Mouse (Mus musculus) intestine, embryonic 15.5 days (tissue): ENCODE measurements at regions not wholly inside any gene's neighbourhood (a gene's known extent, or its start where the extent isn't known, plus 50 kb on each side); places are given as distances from the start of the nearest gene placed in this dataset.

Experiments
- ATAC-seq: fragments of 200-750 bp; cut with Nextera tagmentation; 2 replicates; pipeline ENCODE4 v1.8.0; 2017; ENCODE audit warnings: moderate TSS enrichment, moderate library complexity
- H3K27ac ChIP-seq: fragments of 300-500 bp; sonication (generic); 2 replicates; pipeline ENCODE4 v1.5.1; 2015; ENCODE audit warnings: mild to moderate bottlenecking, inconsistent platforms
- H3K27me3 ChIP-seq: fragments of 300-500 bp; sonication (generic); replicated peaks from 2 replicates; pipeline ENCODE4 v1.6.1; 2015; ENCODE audit warnings: inconsistent platforms
- H3K36me3 ChIP-seq: fragments of 300-500 bp; sonication (generic); 2 replicates; pipeline ENCODE4 v1.6.1; 2015; ENCODE audit warnings: inconsistent platforms
- H3K4me1 ChIP-seq: fragments of 300-500 bp; sonication (generic); replicated peaks from 2 replicates; pipeline ENCODE4 v1.6.1; 2015; ENCODE audit warnings: inconsistent platforms
- H3K4me2 ChIP-seq: fragments of 300-500 bp; sonication (generic); replicated peaks from 2 replicates; pipeline ENCODE4 v1.6.1; 2015; ENCODE audit warnings: mild to moderate bottlenecking, inconsistent platforms
- H3K4me3 ChIP-seq: fragments of 300-500 bp; sonication (generic); replicated peaks from 2 replicates; pipeline ENCODE4 v1.5.1; 2015; ENCODE audit warnings: inconsistent platforms
- H3K9ac ChIP-seq: fragments of 300-500 bp; sonication (generic); 2 replicates; pipeline ENCODE4 v1.6.1; 2015; ENCODE audit warnings: inconsistent platforms
- H3K9me3 ChIP-seq: fragments of 300-500 bp; sonication (generic); 2 replicates; pipeline ENCODE4 v1.6.1; 2016; ENCODE audit warnings: inconsistent platforms
- WGBS: fragments of 180-500 bp; shearing (Covaris S2); methylation state at CpG from one replicate; pipeline ENCODE4 v1.1.7; 2015; 5-methylcytosine and 5-hydroxymethylcytosine counted together

GRCm38 (mm10) chr10:118765051-118765450, 105.0 kb downstream of the Dyrk2 start:
- no peak overlapping the region for H3K27ac ChIP-seq
- ATAC-seq, result no peak
- no peaks in the 10 kb centered on the region for H3K9me3 ChIP-seq
- no peak overlapping the region for H3K4me2 ChIP-seq
- peaks cover 15% of the 10 kb centered on the region for H3K4me1 ChIP-seq
- 75% methylated on average over 9 of the region's 9 CpGs for WGBS
- no peaks in the 10 kb centered on the region for H3K27me3 ChIP-seq
- H3K4me3 ChIP-seq, result no peak overlapping the region
- no peaks in the 10 kb centered on the region for H3K36me3 ChIP-seq
- no peak overlapping the region for H3K9ac ChIP-seq

- Histone ChIP-seq H3K27ac (peak overlapping the region; percentile 36), H3K36me3 (no peaks in the 10 kb centered on the region), H3K9me3 (no peaks in the 10 kb centered on the region), H3K27me3 (no peaks in the 10 kb centered on the region), H3K4me1 (peaks cover 12% of the 10 kb centered on the region), H3K4me3 (no peak overlapping the region), H3K4me2 (no peak overlapping the region), H3K9ac (no peak overlapping the region)
- WGBS, result 31% methylated on average over 14 of the region's 14 CpGs
- ATAC-seq, result peak; percentile 93
These were observed 104.2 kb downstream of the Dyrk2 start for GRCm38 (mm10) chr10:118765544-118766441.

GRCm38 (mm10) chr10:118766826-118767225, 103.2 kb downstream of the Dyrk2 start:
- Histone ChIP-seq H3K36me3 (no peaks in the 10 kb centered on the region), H3K27ac (no peak overlapping the region), H3K4me3 (no peak overlapping the region), H3K9me3 (no peaks in the 10 kb centered on the region), H3K4me1 (0 out of 2 replicates have a peak, but pooled peaks cover 4% of the 10 kb centered on the region), H3K27me3 (no peaks in the 10 kb centered on the region), H3K4me2 (no peak overlapping the region), H3K9ac (no peak overlapping the region)
- no peak; the same call in 1 of the 2 replicates for ATAC-seq
- 49% methylated on average over 7 of the region's 7 CpGs for WGBS

- Histone ChIP-seq H3K4me3 (no peak overlapping the region), H3K27ac (no peak overlapping the region), H3K9me3 (no peaks in the 10 kb centered on the region), H3K36me3 (no peaks in the 10 kb centered on the region), H3K27me3 (no peaks in the 10 kb centered on the region), H3K9ac (no peak overlapping the region), H3K4me2 (no peak overlapping the region), H3K4me1 (0 out of 2 replicates have a peak, but pooled peaks cover 4% of the 10 kb centered on the region)
- WGBS, result 90% methylated on average over 4 of the region's 4 CpGs
- ATAC-seq, result no peak
These were observed 100.3 kb downstream of the Dyrk2 start for GRCm38 (mm10) chr10:118769751-118770150.

GRCm38 (mm10) chr10:118778656-118779055, 91.4 kb downstream of the Dyrk2 start:
- H3K9ac ChIP-seq, result no peak overlapping the region
- WGBS, result 93% methylated on average over 10 of the region's 10 CpGs

GRCm38 (mm10) chr10:118780831-118781569, 89.0 kb downstream of the Dyrk2 start:
- H3K4me2 ChIP-seq, result no peak overlapping the region
- no peak for ATAC-seq
- 87% methylated on average over 10 of the region's 10 CpGs for WGBS
- H3K4me3 ChIP-seq, result no peak overlapping the region
- no peaks in the 10 kb centered on the region for H3K4me1 ChIP-seq
- no peaks in the 10 kb centered on the region for H3K9me3 ChIP-seq
- no peak overlapping the region for H3K9ac ChIP-seq
- no peaks in the 10 kb centered on the region for H3K27me3 ChIP-seq
- H3K36me3 ChIP-seq, result no peaks in the 10 kb centered on the region
- H3K27ac ChIP-seq, result no peak overlapping the region

More at GRCm38 (mm10) chr10:118778656-118779055, 91.4 kb downstream of the Dyrk2 start:
- Histone ChIP-seq H3K27me3 (no peaks in the 10 kb centered on the region), H3K4me3 (no peak overlapping the region), H3K4me1 (no peaks in the 10 kb centered on the region), H3K9me3 (no peaks in the 10 kb centered on the region), H3K27ac (no peak overlapping the region), H3K36me3 (no peaks in the 10 kb centered on the region), H3K4me2 (no peak overlapping the region)
- no peak for ATAC-seq

- H3K27ac ChIP-seq, result no peak overlapping the region
- H3K4me2 ChIP-seq, result no peak overlapping the region
- H3K36me3 ChIP-seq, result no peaks in the 10 kb centered on the region
- no peak; the same call in 1 of the 2 replicates for ATAC-seq
- no peaks in the 10 kb centered on the region for H3K27me3 ChIP-seq
- H3K4me1 ChIP-seq, result no peaks in the 10 kb centered on the region
- H3K9me3 ChIP-seq, result no peaks in the 10 kb centered on the region
- no peak overlapping the region for H3K4me3 ChIP-seq
- no peak overlapping the region for H3K9ac ChIP-seq
- 62% methylated on average over 10 of the region's 10 CpGs for WGBS
These were observed 88.2 kb downstream of the Dyrk2 start for GRCm38 (mm10) chr10:118781811-118782232.

GRCm38 (mm10) chr10:118782646-118783045, 87.4 kb downstream of the Dyrk2 start:
- no peak overlapping the region for H3K27ac ChIP-seq
- no peak overlapping the region for H3K4me2 ChIP-seq
- no peak overlapping the region for H3K9ac ChIP-seq
- no peaks in the 10 kb centered on the region for H3K36me3 ChIP-seq
- no peaks in the 10 kb centered on the region for H3K9me3 ChIP-seq
- no peak overlapping the region for H3K4me3 ChIP-seq
- no peaks in the 10 kb centered on the region for H3K4me1 ChIP-seq
- WGBS, result 63% methylated on average over 6 of the region's 6 CpGs
- H3K27me3 ChIP-seq, result no peaks in the 10 kb centered on the region
- ATAC-seq, result no peak

GRCm38 (mm10) chr10:118787280-118787690, 82.7 kb downstream of the Dyrk2 start:
- Histone ChIP-seq H3K9me3 (no peaks in the 10 kb centered on the region), H3K4me2 (no peak overlapping the region), H3K4me3 (no peak overlapping the region), H3K36me3 (no peaks in the 10 kb centered on the region), H3K4me1 (no peaks in the 10 kb centered on the region), H3K27ac (no peak overlapping the region), H3K27me3 (no peaks in the 10 kb centered on the region), H3K9ac (no peak overlapping the region)
- 84% methylated on average over 8 of the region's 8 CpGs for WGBS
- no peak for ATAC-seq

GRCm38 (mm10) chr10:118792352-118793100, 77.5 kb downstream of the Dyrk2 start:
- H3K27ac ChIP-seq, result no peak overlapping the region
- H3K9ac ChIP-seq, result no peak overlapping the region
- no peak; the same call in 1 of the 2 replicates for ATAC-seq
- no peak overlapping the region for H3K4me2 ChIP-seq
- no peaks in the 10 kb centered on the region for H3K27me3 ChIP-seq
- WGBS, result 77% methylated on average over 15 of the region's 15 CpGs
- H3K36me3 ChIP-seq, result no peaks in the 10 kb centered on the region
- H3K4me3 ChIP-seq, result no peak overlapping the region
- H3K9me3 ChIP-seq, result no peaks in the 10 kb centered on the region
- H3K4me1 ChIP-seq, result no peaks in the 10 kb centered on the region

- Histone ChIP-seq H3K27me3 (no peaks in the 10 kb centered on the region), H3K9me3 (no peaks in the 10 kb centered on the region), H3K9ac (no peak overlapping the region), H3K36me3 (no peaks in the 10 kb centered on the region), H3K4me2 (no peak overlapping the region), H3K4me1 (no peaks in the 10 kb centered on the region), H3K27ac (no peak overlapping the region), H3K4me3 (no peak overlapping the region)
- WGBS, result 92% methylated on average over 2 of the region's 2 CpGs
- no peak for ATAC-seq
These were observed 76.2 kb downstream of the Dyrk2 start for GRCm38 (mm10) chr10:118793794-118794193.
